Mouse (Mus musculus) cerebellum, adult 11-12 months (tissue): ENCODE data around the gene AV320801.
"Not testable (repeated sequence)": the region's sequence is repeated elsewhere in the genome, so short reads cannot be mapped to it uniquely, and the experiment has no call there.

ENCODE experiments used
- DNase-seq: peaks from one replicate; pipeline ENCODE4 v3.0.0; 2022

AV320801 gene

DNA sequence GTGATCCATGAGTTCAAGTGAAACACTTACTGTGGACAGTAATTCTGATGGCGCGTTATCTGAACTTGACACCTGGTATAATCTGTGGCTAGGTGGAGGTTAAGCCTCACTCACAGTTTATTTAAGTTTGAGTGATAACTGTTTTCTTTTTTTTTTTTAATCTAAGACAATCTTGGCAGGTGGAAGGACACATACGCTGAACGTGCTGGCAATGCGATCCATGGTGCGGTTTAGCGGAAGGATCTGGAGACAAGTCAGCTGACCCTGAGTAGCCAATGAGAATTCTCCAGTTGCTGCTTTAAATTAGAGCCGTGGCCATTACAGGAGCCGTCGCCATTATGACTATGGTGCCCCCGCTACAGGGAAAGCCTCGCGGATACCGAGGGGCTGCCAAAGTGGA is at the start of gene AV320801:
TSS of gene AV320801 (plus strand) at position 301 of the 400 bp plus-strand sequence.
- not testable (repeated sequence) for DNase-seq

DNA sequence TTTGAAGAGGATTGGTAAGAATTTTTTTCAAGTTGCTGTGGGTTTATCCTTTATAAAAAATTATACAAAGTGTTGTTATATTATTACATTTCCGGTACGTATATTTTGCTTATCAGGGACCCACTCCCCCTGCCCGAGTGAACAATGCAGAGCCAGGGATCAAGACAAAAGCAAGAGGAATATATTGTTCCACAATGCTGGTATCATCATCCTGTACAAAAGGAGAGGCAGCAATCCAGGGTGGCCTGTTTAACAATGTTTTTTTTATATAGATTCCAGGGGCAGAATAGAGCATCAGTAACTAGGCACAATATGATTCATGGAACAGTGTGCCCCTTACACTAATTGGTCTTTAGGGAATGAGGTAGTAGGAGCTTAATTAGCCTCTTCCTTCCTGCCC is 30.2 kb upstream of the AV320801 start:
- DNase-seq: not testable (repeated sequence)

DNA sequence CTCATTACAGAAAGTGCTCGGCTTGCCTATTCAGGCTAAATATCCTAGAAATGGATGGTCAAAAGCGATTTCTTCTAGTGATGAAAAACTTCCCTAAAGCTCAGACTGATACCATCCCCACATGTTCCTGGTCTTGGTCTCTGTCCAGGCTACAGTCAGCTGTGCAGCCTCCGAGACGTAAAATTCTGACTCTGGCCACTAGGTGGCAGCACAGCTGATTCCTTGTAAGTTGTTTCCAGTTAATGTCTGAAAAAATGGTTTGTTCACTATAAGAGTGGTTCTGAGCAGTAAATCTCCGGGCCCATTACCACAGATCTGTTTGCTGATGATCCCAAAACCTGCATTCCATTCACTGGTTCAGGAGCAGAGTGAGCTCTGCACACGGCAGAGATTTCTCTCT is 12.5 kb upstream of the AV320801 start:
- DNase-seq: not testable (repeated sequence)

DNA sequence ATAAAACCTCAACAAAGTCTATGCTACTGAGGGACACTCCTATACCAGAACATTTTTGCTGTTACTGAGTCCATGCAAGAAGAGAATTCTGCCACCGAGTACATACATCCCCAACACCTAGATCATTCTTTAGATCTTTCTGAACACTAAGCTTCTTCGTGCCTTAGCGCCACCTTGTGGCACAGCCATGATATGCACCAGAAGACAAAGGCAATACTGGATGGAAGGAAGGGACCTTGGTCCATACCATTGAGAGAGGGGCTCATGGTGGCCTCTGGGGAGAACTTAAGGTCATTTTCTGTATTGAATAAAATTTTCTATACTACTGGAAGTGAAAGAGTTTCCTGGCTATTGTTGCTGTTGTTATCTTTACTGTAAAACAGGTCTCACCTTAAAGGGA is 11.2 kb upstream of the AV320801 start:
- not testable (repeated sequence) for DNase-seq
